Mouse (Mus musculus): ENCODE measurements around the gene H2-T23. TPM values are rescaled to one million over a fixed set of nuclear protein-coding genes. Genes with fewer than 3 reads are reported as not detected.

Gene H2-T23
- polyA plus RNA-seq, 2 experiments from 2014 or later, result 679 to 1,228 TPM

DNA sequence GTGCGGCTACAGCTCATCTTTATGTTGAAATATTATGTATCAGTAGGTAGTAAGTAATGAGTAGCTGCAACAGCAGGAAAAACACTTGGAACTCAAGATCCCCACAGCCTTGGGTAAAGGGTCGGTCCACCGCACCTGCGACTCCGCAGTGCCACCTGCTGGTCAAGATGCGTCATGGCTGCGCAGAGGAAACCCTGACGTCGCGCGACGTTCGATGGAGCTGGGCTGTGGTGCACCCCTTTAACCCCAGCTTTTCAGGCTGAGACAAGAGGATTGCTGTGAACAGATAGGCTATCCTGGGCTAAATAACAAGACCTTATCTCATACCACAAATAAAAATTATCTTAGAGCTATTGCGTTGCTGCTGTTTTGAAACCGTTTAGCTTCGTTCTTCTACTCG, 39.0 kb downstream of the H2-T23 start:
- peak; percentile 61 for ATAC-seq

DNA sequence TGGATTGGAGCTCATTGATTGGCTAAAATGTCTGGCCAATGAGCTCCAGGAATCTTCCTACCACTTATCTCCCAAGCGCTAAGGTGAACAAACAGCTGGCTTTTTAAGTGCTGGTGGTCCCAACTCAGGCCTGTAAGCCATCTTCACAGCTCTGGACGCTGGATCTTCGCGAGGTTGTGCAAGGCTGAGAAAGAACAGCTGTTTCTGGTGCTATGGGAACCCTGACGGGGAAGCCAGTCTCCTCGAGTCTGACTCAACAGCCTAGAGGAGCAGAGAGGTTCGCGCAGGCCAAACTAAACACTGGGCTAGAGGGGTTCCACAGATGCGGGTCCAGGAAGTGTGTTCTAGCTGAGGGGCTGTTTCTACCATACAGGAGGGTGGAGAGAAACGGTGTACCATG, 40.9 kb downstream of the H2-T23 start:
- no peak for ATAC-seq

DNA sequence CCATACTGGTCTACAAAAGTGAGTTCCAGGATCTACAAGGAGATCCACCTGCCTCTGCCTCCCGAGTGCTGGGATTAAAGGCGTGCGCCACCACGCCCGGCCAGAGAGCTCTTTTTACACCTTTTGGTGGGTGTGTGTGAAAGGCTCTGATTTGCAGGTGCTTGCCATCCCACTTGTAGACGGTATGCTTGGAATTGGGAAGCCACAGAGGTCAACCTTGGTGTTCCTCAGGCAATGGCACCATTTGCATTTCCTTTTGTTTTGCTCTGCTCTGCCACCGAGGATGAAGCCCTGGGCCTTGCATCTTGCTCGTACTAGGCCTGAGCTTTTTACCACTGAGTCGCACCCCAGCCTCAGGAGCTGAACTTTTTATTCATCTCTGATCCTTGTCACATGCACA, 50.9 kb downstream of the H2-T23 start:
- ATAC-seq, result no peak

DNA sequence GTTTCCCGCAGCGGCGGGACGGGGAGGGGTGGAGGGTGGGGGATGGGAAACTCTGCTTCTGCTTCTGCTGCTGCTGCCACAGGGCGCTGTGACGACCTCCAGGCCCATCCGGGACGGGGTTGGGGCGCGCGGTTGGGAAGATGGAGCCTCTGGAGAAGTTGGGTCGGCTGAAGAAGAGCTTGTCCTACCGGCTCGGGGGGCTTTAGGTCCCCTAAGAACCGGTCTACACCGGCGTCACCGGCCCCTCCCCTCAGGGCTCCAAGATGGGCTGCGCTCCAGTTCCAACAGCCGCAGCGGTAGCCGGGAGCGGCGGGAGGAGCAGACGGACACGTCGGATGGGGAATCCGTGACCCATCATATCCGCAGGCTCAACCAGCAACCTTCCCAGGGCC, 52.3 kb downstream of the H2-T23 start:
- no peak for ATAC-seq

Other genes starting within 250 kb of the H2-T23 start
- gene Ier3, start 211.2 kb downstream of the H2-T23 start, polyA plus RNA-seq (2017; shearing (Covaris generic)), result under 1 TPM; 0.60 TPM
- gene Flot1, start 209.6 kb downstream of the H2-T23 start, polyA plus RNA-seq (2017; shearing (Covaris generic)), result 10 to 100 TPM; 19.9 to 22.9 TPM
- gene Tubb5, start 194.5 kb downstream of the H2-T23 start, polyA plus RNA-seq (2017; shearing (Covaris generic)), result 100 to 1,000 TPM; 410 to 652 TPM
- gene Mdc1, start 191.3 kb downstream of the H2-T23 start, polyA plus RNA-seq (2017; shearing (Covaris generic)), result 1 to 10 TPM; 4.1 to 6.4 TPM
- 10 to 100 TPM; 38.4 to 44.7 TPM for gene Nrm, start 171.5 kb downstream of the H2-T23 start, polyA plus RNA-seq (2017; shearing (Covaris generic))
- 100 to 1,000 TPM; 228 to 247 TPM for gene Ppp1r18, start 167.3 kb downstream of the H2-T23 start, polyA plus RNA-seq (2017; shearing (Covaris generic))
- 10 to 100 TPM; 19.6 to 26.9 TPM for gene Dhx16, start 153.0 kb downstream of the H2-T23 start, polyA plus RNA-seq (2017; shearing (Covaris generic))
- gene 2310061I04Rik, start 135.4 kb downstream of the H2-T23 start, polyA plus RNA-seq (2017; shearing (Covaris generic)), result 10 to 100 TPM; 12.4 to 17.5 TPM
- gene Atat1, start 122.8 kb downstream of the H2-T23 start, polyA plus RNA-seq (2017; shearing (Covaris generic)), result 10 to 100 TPM; 11.7 to 14.3 TPM
- gene Mrps18b, start 116.5 kb downstream of the H2-T23 start, polyA plus RNA-seq (2017; shearing (Covaris generic)), result 10 to 100 TPM; 42.2 to 50.9 TPM
- 10 to 100 TPM; 42.0 to 57.4 TPM for gene Ppp1r10, start 116.4 kb downstream of the H2-T23 start, polyA plus RNA-seq (2017; shearing (Covaris generic))
- gene Abcf1, start 63.1 kb downstream of the H2-T23 start, polyA plus RNA-seq (2017; shearing (Covaris generic)), result 100 to 1,000 TPM in 1 of 2 experiments, 10 to 100 TPM in 1; 99.6 to 137 TPM
- 1 to 10 TPM; 8.1 to 9.2 TPM for gene Gnl1, start 53.0 kb downstream of the H2-T23 start, polyA plus RNA-seq (2017; shearing (Covaris generic))
- gene Prr3, start 52.6 kb downstream of the H2-T23 start, polyA plus RNA-seq (2017; shearing (Covaris generic)), result 10 to 100 TPM; 13.6 to 17.6 TPM
- 10 to 100 TPM; 36.4 to 43.7 TPM for gene H2-T24, start 12.3 kb downstream of the H2-T23 start, polyA plus RNA-seq (2017; shearing (Covaris generic))
- 100 to 1,000 TPM; 415 to 458 TPM for gene H2-T22, start 9.9 kb upstream of the H2-T23 start, polyA plus RNA-seq (2017; shearing (Covaris generic))
- gene Gm6034, start 10.1 kb upstream of the H2-T23 start, polyA plus RNA-seq (2017; shearing (Covaris generic)), result under 1 TPM in 1 of 2 experiments, not detected in 1; 0.46 TPM
- gene Gm11127, start 25.5 kb upstream of the H2-T23 start, polyA plus RNA-seq (2017; shearing (Covaris generic)), result under 1 TPM; 0.37 to 0.38 TPM
- 1 to 10 TPM in 1 of 2 experiments, under 1 TPM in 1; 0.70 to 4.4 TPM for gene Gm19684, start 88.8 kb upstream of the H2-T23 start, polyA plus RNA-seq (2017; shearing (Covaris generic))
- not detected for gene Gm7030, start 96.6 kb upstream of the H2-T23 start, polyA plus RNA-seq (2017; shearing (Covaris generic))
- gene Gm8909, start 135.7 kb upstream of the H2-T23 start, polyA plus RNA-seq (2017; shearing (Covaris generic)), result 1 to 10 TPM; 1.3 to 5.2 TPM
- 1 to 10 TPM in 1 of 2 experiments, not detected in 1; 5.7 TPM for gene H2-T3, start 157.4 kb upstream of the H2-T23 start, polyA plus RNA-seq (2017; shearing (Covaris generic))
- 100 to 1,000 TPM; 178 to 195 TPM for gene Rpp21, start 225.2 kb upstream of the H2-T23 start, polyA plus RNA-seq (2017; shearing (Covaris generic))
- gene Trim39, start 239.4 kb upstream of the H2-T23 start, polyA plus RNA-seq (2017; shearing (Covaris generic)), result 10 to 100 TPM in 1 of 2 experiments, 1 to 10 TPM in 1; 9.2 to 13.2 TPM

All from activated CD4-positive, CD25-positive, alpha-beta regulatory T cell, adult 4 months (primary cell).